Comparison of ENCODE assay signal across 8 mouse cellular contexts in the genomic region with DNA sequence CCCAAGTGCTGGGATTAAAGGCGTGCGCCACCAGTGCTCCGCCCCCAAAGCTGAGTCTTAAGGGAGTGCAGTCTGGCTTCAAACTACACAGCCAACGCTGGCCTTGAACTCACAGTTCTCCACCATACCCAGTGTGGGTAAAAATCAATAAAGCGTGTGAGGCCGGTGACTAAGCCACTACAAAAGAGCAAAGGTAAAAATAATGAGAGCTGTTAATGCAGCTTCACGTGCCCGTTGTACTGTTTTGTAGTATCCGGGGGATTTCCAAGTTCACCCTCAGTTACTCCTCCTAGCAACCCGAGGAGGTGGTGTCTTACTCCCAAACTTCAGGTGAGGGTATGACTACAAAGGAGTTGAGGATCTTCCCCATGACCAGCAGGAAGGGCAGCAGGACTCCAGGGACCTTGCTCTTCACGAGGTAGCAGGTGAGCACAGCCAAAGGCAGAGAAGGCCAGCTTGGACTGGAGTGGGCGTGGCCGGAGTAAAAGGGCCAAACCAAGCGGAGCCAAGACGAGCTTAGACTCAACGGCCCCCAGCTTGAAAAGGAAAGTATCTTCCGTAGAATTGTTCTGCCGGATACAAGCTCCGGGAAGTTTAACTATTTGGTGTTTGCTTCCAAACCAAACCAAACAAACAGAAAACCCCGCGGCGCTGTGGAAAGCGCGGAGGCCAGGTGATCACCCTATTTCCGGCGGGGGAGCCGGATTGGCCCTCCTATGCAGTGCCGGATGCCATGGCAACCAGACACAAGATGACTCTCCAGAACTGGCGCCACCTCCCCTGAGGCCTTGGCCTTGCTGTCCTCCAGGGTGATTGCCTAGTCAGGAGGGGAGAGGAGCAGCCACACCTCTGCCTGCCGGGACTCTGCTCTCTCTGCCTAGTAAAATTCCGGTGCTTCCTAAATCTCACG. TPM values are rescaled to one million over a fixed set of nuclear protein-coding genes. Genes with fewer than 3 reads are reported as not detected.
DNase-seq lines count a peak whose midpoint lies in the region; ATAC-seq lines count a peak whose summit lies in the region.

No protein-coding gene starts in this region.

- peak; percentile 60 for DNase-seq in WW6 (ENCODE audit: low read depth, low spot score)
- DNase-seq in cerebellum, adult 9-10 months, result peak; percentile 41
- DNase-seq in frontal cortex, adult 2 months (ENCODE audit: extremely low spot score in 1 of 2, low spot score in 1 of 2), result peak; percentile 27 to 44
- DNase-seq in left cerebral cortex, postnatal 10 days (ENCODE audit: extremely low spot score in 1 of 2, low spot score in 2 of 2), result peak; percentile 17 to 92
- peak; percentile 17 for DNase-seq in right cerebral cortex, postnatal 25 days
- DNase-seq in yolk sac, embryonic 10.5 days (ENCODE audit: low spot score), result peak; percentile 95

- no peaks in the 10 kb centered on the region for H3K36me3 ChIP-seq in hindbrain, embryonic 12.5 days

- 10% methylated on average over 32 of the region's 32 CpGs for WGBS in hindbrain, embryonic 12.5 days

- peak; percentile 80 for ATAC-seq in hindbrain, embryonic 12.5 days (ENCODE audit: low FRiP score)
- peak; percentile 77 for ATAC-seq in megakaryocyte-erythroid progenitor cell, adult 5-6 weeks (replicated peaks; ENCODE audit: low FRiP score, low TSS enrichment, poor library complexity, severe bottlenecking)

- no peaks in the 10 kb centered on the region for H3K9me3 ChIP-seq in hindbrain, embryonic 12.5 days (replicated peaks)

- H3K27ac ChIP-seq in hindbrain, embryonic 12.5 days, result no peak overlapping the region

- peak overlapping the region; percentile 20; the same call in 1 of the 2 replicates for H3K9ac ChIP-seq in hindbrain, embryonic 12.5 days

- peak overlapping the region; percentile 30 for H3K4me3 ChIP-seq in hindbrain, embryonic 12.5 days

- H3K4me2 ChIP-seq in hindbrain, embryonic 12.5 days (replicated peaks), result peak overlapping the region; percentile 55

- peaks cover 16% of the 10 kb centered on the region for H3K27me3 ChIP-seq in hindbrain, embryonic 12.5 days

- H3K4me1 ChIP-seq in hindbrain, embryonic 12.5 days, result peaks cover 21% of the 10 kb centered on the region

- intact Hi-C loops in left cerebral cortex, postnatal 10 days (cut with DNase I), result no loop called here

RNA-seq across cellular contexts. Expression of gene Smad6, which starts 27.9 kb away (rescaled TPM):
- polyA plus RNA-seq in frontal cortex, adult 2 months (2012; rRNA removed), result 3.1 TPM in 2 replicates
- 12.4 and 13.0 TPM in 2 replicates for polyA plus RNA-seq in hindbrain, embryonic 12.5 days (2016; fragmentation: Nextera tagmentation; extraction: Ambion mirVana)
- 1 to 10 TPM; 1.6 to 2.0 TPM for total RNA-seq in left cerebral cortex, postnatal 10 days (2021)
- not detected in 2 replicates for total RNA-seq in megakaryocyte-erythroid progenitor cell, adult 5-6 weeks (2014; fragmentation: Nextera tagmentation)
- total RNA-seq in megakaryocyte-erythroid progenitor cell, adult 5-6 weeks (2017), result 0.88 and 1.1 TPM in 2 replicates

Comparison
In these comparisons a context has a peak if more than half of its experiments do, and no peak if none do; other contexts are left out.
1. DNase-seq: peak in every context shown above with its lines; median percentile 95 in yolk sac, embryonic 10.5 days; 60 in WW6; 54 in left cerebral cortex, postnatal 10 days; 41 in cerebellum, adult 9-10 months; 36 in frontal cortex, adult 2 months; 17 in right cerebral cortex, postnatal 25 days.